Mouse (Mus musculus) neural tube, embryonic 11.5 days (tissue): Measurements from ENCODE around the gene Prdm12. TPM values are rescaled to one million over a fixed set of nuclear protein-coding genes. Genes with fewer than 3 reads are reported as not detected.

Experiments used
- microRNA-seq: library from miRNA; unstranded; fragments of <30 nt; microRNA quantifications from one replicate; pipeline ENCODE4, GENCODE M21; 2016
- polyA plus RNA-seq: library from polyadenylated mRNA; unstranded; fragments of >200 nt; fragmentation: Nextera tagmentation; extraction: Ambion mirVana; gene quantifications from 2 replicates; pipeline ENCODE4 v1.2.1, GENCODE M21; 2014

Gene Prdm12
- polyA plus RNA-seq, 1 experiment from 2014 or later = 23.0 TPM

Small RNA genes within 50 kb of the gene (microRNA-seq; reads per million reads assigned to microRNA genes)
- gene Mir6998 = not detected

Other genes with a start within 250 kb of the Prdm12 start
- 30.8 and 34.5 TPM in 2 replicates for gene Ass1, start 169.8 kb upstream of the Prdm12 start, polyA plus RNA-seq
- gene Fubp3, start 67.4 kb upstream of the Prdm12 start, polyA plus RNA-seq = 87.0 and 90.9 TPM in 2 replicates
- 54.7 and 64.5 TPM in 2 replicates for gene Exosc2, start 30.7 kb downstream of the Prdm12 start, polyA plus RNA-seq
- gene Abl1, start 48.3 kb downstream of the Prdm12 start, polyA plus RNA-seq = 48.4 and 49.0 TPM in 2 replicates
- gene Qrfp, start 170.5 kb downstream of the Prdm12 start, polyA plus RNA-seq = 0.09 and 0.31 TPM in 2 replicates
- 0.51 and 1.2 TPM in 2 replicates for gene Fibcd1, start 206.0 kb downstream of the Prdm12 start, polyA plus RNA-seq
- gene Lamc3, start 247.3 kb downstream of the Prdm12 start, polyA plus RNA-seq = 6.6 and 8.1 TPM in 2 replicates